Mouse (Mus musculus) fat pad, adult 2 months (tissue): ENCODE data around the gene Nub1.

Source experiments
- DNase-seq: peaks from one replicate; pipeline ENCODE4 v3.0.0-alpha.2; 2011; ENCODE audit warnings: low read depth, low spot score; ENCODE audit errors: extremely low read depth

The Nub1 gene

DNA sequence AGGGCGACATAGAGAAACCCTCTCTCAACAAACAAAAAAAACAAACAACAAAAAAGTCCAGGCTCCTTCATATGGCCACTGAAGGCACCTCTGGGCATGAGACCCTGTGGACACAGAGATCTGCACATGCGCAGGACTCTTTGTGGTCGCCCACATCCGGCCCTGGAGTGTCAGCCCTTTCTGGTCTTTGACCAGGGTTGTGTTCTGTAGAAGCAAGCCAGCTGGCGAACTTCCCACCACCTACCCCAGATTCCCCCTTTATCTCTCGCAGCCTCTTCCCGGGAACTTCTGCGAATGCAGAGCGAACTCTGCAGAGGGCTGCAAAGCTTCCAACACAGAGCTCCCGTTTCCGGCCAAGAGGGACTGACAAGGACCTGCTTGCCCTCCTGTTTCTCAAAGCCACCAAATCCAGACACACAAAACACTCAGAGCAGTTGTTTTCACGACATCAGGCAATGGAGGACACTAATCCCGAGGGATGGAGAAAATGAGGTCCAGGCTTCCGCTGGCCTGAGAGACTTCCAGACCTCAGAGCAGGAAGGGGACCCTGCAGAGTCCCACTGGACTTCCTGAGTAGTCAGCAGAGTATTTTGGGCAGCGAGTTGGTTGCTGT lies 53.9 kb downstream of the Nub1 start:
- DNase-seq: no peak

- DNase-seq: no peak
Observed at GRCm38 (mm10) chr5:24741172-24741885, 56.0 kb downstream of the Nub1 start.

GRCm38 (mm10) chr5:24743956-24744355 lies 58.6 kb downstream of the Nub1 start:
- DNase-seq: no peak

DNA sequence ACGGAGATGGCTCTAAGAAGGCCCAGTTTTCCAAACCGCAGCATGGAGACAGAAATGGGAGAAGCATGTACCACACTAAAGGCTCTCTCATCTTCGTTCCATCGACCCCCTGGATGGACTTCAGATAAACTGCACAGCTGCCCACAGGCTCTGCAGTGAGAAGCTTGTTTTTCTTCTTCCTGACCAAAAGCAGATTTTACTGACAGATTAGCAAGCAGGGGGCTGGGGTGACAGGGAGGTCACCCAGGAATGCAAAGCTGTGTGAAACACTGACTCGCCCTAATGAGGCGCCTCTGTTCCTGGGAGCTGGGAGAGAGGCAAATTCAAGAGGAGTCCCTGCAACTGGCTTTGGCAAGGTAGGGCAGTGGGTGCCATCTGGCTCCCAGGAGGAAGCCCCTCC lies 62.2 kb downstream of the Nub1 start:
- DNase-seq: no peak

GRCm38 (mm10) chr5:24749731-24750130 lies 64.4 kb downstream of the Nub1 start:
- DNase-seq: no peak

DNA sequence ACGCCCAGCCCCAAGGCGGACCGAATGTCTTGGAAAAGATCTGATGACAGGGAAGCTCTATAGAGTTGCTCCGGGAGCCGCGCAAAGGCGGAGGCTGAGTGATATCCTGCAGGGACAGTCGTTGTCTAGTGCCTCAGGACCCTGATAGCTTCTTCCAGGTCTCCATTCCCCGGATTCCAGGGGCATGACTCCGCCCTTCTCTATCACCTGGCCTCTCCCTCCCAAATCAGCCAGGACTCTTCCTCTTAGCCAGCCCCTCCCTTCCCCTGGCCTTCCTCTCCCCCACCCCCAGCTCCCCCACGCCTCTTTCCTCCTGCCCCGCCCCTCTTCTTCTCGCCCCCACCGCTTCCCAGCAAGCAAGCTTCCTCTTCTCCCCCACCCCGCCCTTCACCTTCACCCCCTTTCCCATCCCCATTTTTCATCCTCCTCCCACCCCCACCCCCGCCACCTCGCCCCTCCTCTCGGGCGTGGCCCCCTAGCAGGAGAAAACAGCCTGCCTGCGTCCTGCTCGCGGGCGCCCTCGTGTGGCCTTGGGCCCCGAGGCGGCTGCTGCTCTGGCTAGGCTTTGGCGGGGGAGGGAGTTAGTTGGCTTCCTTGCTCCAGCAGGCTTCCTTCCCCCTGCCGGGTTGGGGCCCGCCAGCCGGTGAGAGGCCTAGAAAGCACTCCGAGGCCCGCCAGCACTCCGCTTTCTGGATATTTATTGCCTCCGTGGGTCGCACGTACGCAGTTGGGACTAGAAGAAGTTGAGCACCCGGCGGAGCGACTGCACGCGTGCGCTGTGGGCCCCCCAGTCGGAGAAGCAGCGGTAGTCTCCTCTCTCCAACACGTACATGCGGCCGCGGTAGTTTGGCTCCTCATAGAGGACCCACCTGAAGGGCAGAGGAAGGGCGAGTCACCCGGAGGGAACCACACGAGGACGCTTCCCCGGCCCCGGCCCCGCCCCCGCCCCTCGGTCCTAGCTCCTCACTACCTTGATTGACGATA lies 65.3 kb downstream of the Nub1 start:
- DNase-seq: no peak

- no peak for DNase-seq
Observed at GRCm38 (mm10) chr5:24751305-24752174, 66.2 kb downstream of the Nub1 start.

- no peak for DNase-seq
Observed at GRCm38 (mm10) chr5:24752175-24752498, 66.8 kb downstream of the Nub1 start.

- no peak for DNase-seq
Observed at GRCm38 (mm10) chr5:24756931-24757330, 71.6 kb downstream of the Nub1 start.

DNA sequence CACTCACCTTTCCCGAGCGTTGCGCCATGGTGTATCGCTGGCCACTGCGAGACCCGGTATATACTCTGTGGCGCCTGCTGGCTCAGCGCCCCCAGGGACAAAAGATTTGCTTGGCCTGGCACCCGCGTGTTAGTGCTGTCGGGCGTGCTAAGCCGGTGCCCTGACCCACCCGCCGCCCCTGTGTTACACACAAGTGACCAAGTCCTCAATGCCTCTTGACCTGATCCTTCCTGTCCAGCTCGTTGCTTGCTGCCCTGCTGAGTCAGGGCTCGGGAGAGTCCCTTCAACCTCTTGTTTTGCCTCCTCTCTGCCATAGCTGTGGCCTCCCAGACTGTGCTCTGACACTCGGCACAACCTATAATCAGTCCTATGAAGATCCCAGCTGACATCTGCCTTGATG lies 72.5 kb downstream of the Nub1 start, which contains the start of gene Crygn:
Gene Crygn, minus strand, starts transcription at position 193 of the 400 bp plus-strand sequence.
- no peak for DNase-seq
